Mouse (Mus musculus): ENCODE measurements around the gene Timm50. TPM values are rescaled to one million over a fixed set of nuclear protein-coding genes. Genes with fewer than 3 reads are reported as not detected.

Gene Timm50
- polyA plus RNA-seq, 1 experiment from 2014 or later, result 198 TPM

GRCm38 (mm10) chr7:28338108-28338998 is 26.5 kb upstream of the Timm50 start, which contains the start of gene Supt5:
TSS of gene Supt5 (minus strand) at chr7:28338746.
- peak within 1 kb of the TSS; percentile 97 for H3K9ac ChIP-seq (ENCODE audit: low read length)
- H3K36me3 ChIP-seq (ENCODE audit: control insufficient read depth, insufficient read depth, low read length), result peaks cover 8% of the 10 kb centered on the region; the same call in 1 of the 2 replicates
- peak within 1 kb of the TSS; percentile 92 for H3K27ac ChIP-seq (ENCODE audit: low read depth)
- DNase-seq (ENCODE audit: low spot score), result peak; percentile 97
- H3K4me1 ChIP-seq (replicated peaks; ENCODE audit: control insufficient read depth, insufficient read depth, low read length), result peaks cover 16% of the 10 kb centered on the region; the same call in 1 of the 2 replicates
- ATAC-seq (replicated peaks; ENCODE audit: low FRiP score, low TSS enrichment, low read depth), result peak; percentile 96
- no peaks in the 10 kb centered on the region for H3K27me3 ChIP-seq (replicated peaks; ENCODE audit: control insufficient read depth, insufficient read depth, low read length)
- H3K4me2 ChIP-seq (ENCODE audit: low read length), result peak within 1 kb of the TSS; percentile 95
- no peaks in the 10 kb centered on the region for H3K9me3 ChIP-seq (ENCODE audit: control insufficient read depth, low read length)
- under 1% methylated on average over 73 of the region's 77 CpGs for WGBS
- peak within 1 kb of the TSS; percentile 99 for H3K4me3 ChIP-seq (ENCODE audit: low read depth, low read length)

- Histone ChIP-seq H3K4me2 (ENCODE audit: low read length) (no peak overlapping the region), H3K9me3 (ENCODE audit: control insufficient read depth, low read length) (no peaks in the 10 kb centered on the region), H3K9ac (ENCODE audit: low read length) (no peak overlapping the region), H3K27me3 (replicated peaks; ENCODE audit: control insufficient read depth, insufficient read depth, low read length) (no peaks in the 10 kb centered on the region), H3K27ac (ENCODE audit: low read depth) (no peak overlapping the region), H3K4me3 (ENCODE audit: low read depth, low read length) (no peak overlapping the region), H3K4me1 (replicated peaks; ENCODE audit: control insufficient read depth, insufficient read depth, low read length) (peaks cover 7% of the 10 kb centered on the region; the same call in 1 of the 2 replicates), H3K36me3 (ENCODE audit: control insufficient read depth, insufficient read depth, low read length) (peaks cover 25% of the 10 kb centered on the region)
- no peak for ATAC-seq (replicated peaks; ENCODE audit: low FRiP score, low TSS enrichment, low read depth)
- no peak for DNase-seq (ENCODE audit: low spot score)
- 84% methylated on average over 2 of the region's 2 CpGs for WGBS
Measured at GRCm38 (mm10) chr7:28335471-28335870, 23.6 kb upstream of the Timm50 start.

- H3K36me3 ChIP-seq (ENCODE audit: control insufficient read depth, insufficient read depth, low read length), result peaks cover 35% of the 10 kb centered on the region
- ATAC-seq (replicated peaks; ENCODE audit: low FRiP score, low TSS enrichment, low read depth) (no peak), DNase-seq (ENCODE audit: low spot score) (no peak)
- H3K4me1 ChIP-seq (replicated peaks; ENCODE audit: control insufficient read depth, insufficient read depth, low read length), result peaks cover 7% of the 10 kb centered on the region; the same call in 1 of the 2 replicates
- no peak overlapping the region for H3K4me3 ChIP-seq (ENCODE audit: low read depth, low read length)
- H3K9ac ChIP-seq (ENCODE audit: low read length), result no peak overlapping the region
- H3K9me3 ChIP-seq (ENCODE audit: control insufficient read depth, low read length), result no peaks in the 10 kb centered on the region
- H3K27ac ChIP-seq (ENCODE audit: low read depth), result no peak overlapping the region
- WGBS, result 90% methylated on average over 4 of the region's 4 CpGs
- H3K4me2 ChIP-seq (ENCODE audit: low read length), result no peak overlapping the region
- no peaks in the 10 kb centered on the region for H3K27me3 ChIP-seq (replicated peaks; ENCODE audit: control insufficient read depth, insufficient read depth, low read length)
Measured at GRCm38 (mm10) chr7:28334534-28334933, 22.7 kb upstream of the Timm50 start.

GRCm38 (mm10) chr7:28328260-28328659 is 16.4 kb upstream of the Timm50 start:
- H3K27ac ChIP-seq (ENCODE audit: low read depth), result no peak overlapping the region
- no peaks in the 10 kb centered on the region for H3K4me1 ChIP-seq (replicated peaks; ENCODE audit: control insufficient read depth, insufficient read depth, low read length)
- no peak overlapping the region for H3K9ac ChIP-seq (ENCODE audit: low read length)
- no peak overlapping the region for H3K4me3 ChIP-seq (ENCODE audit: low read depth, low read length)
- no peak overlapping the region for H3K4me2 ChIP-seq (ENCODE audit: low read length)
- no peak for ATAC-seq (replicated peaks; ENCODE audit: low FRiP score, low TSS enrichment, low read depth)
- H3K9me3 ChIP-seq (ENCODE audit: control insufficient read depth, low read length), result no peaks in the 10 kb centered on the region
- WGBS, result 97% methylated on average over 2 of the region's 2 CpGs
- no peak for DNase-seq (ENCODE audit: low spot score)
- H3K27me3 ChIP-seq (replicated peaks; ENCODE audit: control insufficient read depth, insufficient read depth, low read length), result no peaks in the 10 kb centered on the region
- peaks cover 89% of the 10 kb centered on the region for H3K36me3 ChIP-seq (ENCODE audit: control insufficient read depth, insufficient read depth, low read length)

- ATAC-seq (replicated peaks; ENCODE audit: low FRiP score, low TSS enrichment, low read depth), result no peak
- DNase-seq (ENCODE audit: low spot score), result no peak
- Histone ChIP-seq H3K4me1 (replicated peaks; ENCODE audit: control insufficient read depth, insufficient read depth, low read length) (no peaks in the 10 kb centered on the region), H3K4me3 (ENCODE audit: low read depth, low read length) (no peak overlapping the region), H3K36me3 (ENCODE audit: control insufficient read depth, insufficient read depth, low read length) (peaks cover 100% of the 10 kb centered on the region), H3K4me2 (ENCODE audit: low read length) (no peak overlapping the region), H3K27me3 (replicated peaks; ENCODE audit: control insufficient read depth, insufficient read depth, low read length) (no peaks in the 10 kb centered on the region), H3K9ac (ENCODE audit: low read length) (no peak overlapping the region), H3K27ac (ENCODE audit: low read depth) (no peak overlapping the region), H3K9me3 (ENCODE audit: control insufficient read depth, low read length) (no peaks in the 10 kb centered on the region)
- WGBS, result 83% methylated on average over 4 of the region's 4 CpGs
Measured at GRCm38 (mm10) chr7:28326457-28326856, 14.6 kb upstream of the Timm50 start.

- no peak overlapping the region for H3K9ac ChIP-seq (ENCODE audit: low read length)
- H3K27ac ChIP-seq (ENCODE audit: low read depth), result no peak overlapping the region
- ATAC-seq (replicated peaks; ENCODE audit: low FRiP score, low TSS enrichment, low read depth), result no peak
Measured at GRCm38 (mm10) chr7:28325293-28325692, 13.4 kb upstream of the Timm50 start.

DNA sequence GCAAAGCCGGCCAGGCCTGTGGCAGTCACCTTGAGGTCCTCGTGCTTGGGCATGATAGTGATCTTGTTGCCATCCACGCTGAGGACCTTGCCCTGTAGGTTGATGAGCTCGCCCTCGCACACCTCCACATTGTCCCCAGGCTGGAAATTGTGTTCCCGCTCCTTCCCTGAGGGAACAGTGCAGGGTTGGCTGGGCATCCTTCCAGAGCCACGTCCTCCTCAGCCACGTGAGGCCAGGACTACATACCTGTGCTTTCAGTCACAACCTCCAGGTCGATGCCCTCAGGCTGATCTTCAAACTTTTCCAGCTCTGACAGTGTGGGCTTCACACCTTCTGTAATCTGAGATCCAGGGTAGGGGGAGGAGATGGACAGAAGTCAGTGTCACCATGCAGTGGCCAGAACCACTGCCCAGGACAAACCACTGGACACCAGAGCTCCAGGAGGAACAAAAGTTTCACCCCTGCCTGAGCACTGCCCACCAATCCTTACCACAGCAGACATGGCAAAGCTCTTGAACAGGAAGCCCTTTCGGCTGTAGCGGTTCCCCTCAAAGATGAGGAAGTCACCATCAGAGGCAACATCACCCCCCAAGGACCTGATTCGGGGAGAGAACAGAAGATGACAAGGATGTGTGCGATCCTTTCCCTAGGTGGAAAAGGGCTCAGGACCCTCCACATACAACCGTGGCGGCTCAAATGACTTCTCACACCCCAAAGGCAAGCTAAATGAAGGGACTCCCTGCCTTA is 10.3 kb upstream of the Timm50 start:
- H3K4me2 ChIP-seq (ENCODE audit: low read length), result no peak overlapping the region
- peaks cover 100% of the 10 kb centered on the region for H3K36me3 ChIP-seq (ENCODE audit: control insufficient read depth, insufficient read depth, low read length)
- no peaks in the 10 kb centered on the region for H3K4me1 ChIP-seq (replicated peaks; ENCODE audit: control insufficient read depth, insufficient read depth, low read length)
- no peak overlapping the region for H3K4me3 ChIP-seq (ENCODE audit: low read depth, low read length)
- H3K9ac ChIP-seq (ENCODE audit: low read length), result no peak overlapping the region
- no peaks in the 10 kb centered on the region for H3K27me3 ChIP-seq (replicated peaks; ENCODE audit: control insufficient read depth, insufficient read depth, low read length)
- WGBS, result 95% methylated on average over 15 of the region's 15 CpGs
- no peaks in the 10 kb centered on the region for H3K9me3 ChIP-seq (ENCODE audit: control insufficient read depth, low read length)
- ATAC-seq (replicated peaks; ENCODE audit: low FRiP score, low TSS enrichment, low read depth) (no peak), DNase-seq (ENCODE audit: low spot score) (no peak)
- H3K27ac ChIP-seq (ENCODE audit: low read depth), result no peak overlapping the region

More at GRCm38 (mm10) chr7:28325293-28325692, 13.4 kb upstream of the Timm50 start:
- H3K36me3 ChIP-seq (ENCODE audit: control insufficient read depth, insufficient read depth, low read length), result peaks cover 100% of the 10 kb centered on the region
- no peaks in the 10 kb centered on the region for H3K27me3 ChIP-seq (replicated peaks; ENCODE audit: control insufficient read depth, insufficient read depth, low read length)
- H3K4me1 ChIP-seq (replicated peaks; ENCODE audit: control insufficient read depth, insufficient read depth, low read length), result no peaks in the 10 kb centered on the region
- H3K4me2 ChIP-seq (ENCODE audit: low read length), result no peak overlapping the region
- DNase-seq (ENCODE audit: low spot score), result no peak
- H3K4me3 ChIP-seq (ENCODE audit: low read depth, low read length), result no peak overlapping the region
- H3K9me3 ChIP-seq (ENCODE audit: control insufficient read depth, low read length), result no peaks in the 10 kb centered on the region
- 97% methylated on average over 8 of the region's 8 CpGs for WGBS

GRCm38 (mm10) chr7:28318714-28319113 is 6.8 kb upstream of the Timm50 start:
- H3K4me1 ChIP-seq (replicated peaks; ENCODE audit: control insufficient read depth, insufficient read depth, low read length), result no peaks in the 10 kb centered on the region
- H3K27ac ChIP-seq (ENCODE audit: low read depth), result no peak overlapping the region
- H3K4me2 ChIP-seq (ENCODE audit: low read length), result no peak overlapping the region
- H3K36me3 ChIP-seq (ENCODE audit: control insufficient read depth, insufficient read depth, low read length), result peaks cover 96% of the 10 kb centered on the region
- no peaks in the 10 kb centered on the region for H3K9me3 ChIP-seq (ENCODE audit: control insufficient read depth, low read length)
- no peaks in the 10 kb centered on the region for H3K27me3 ChIP-seq (replicated peaks; ENCODE audit: control insufficient read depth, insufficient read depth, low read length)
- no peak for DNase-seq (ENCODE audit: low spot score)
- WGBS, result 93% methylated on average over 17 of the region's 17 CpGs
- H3K9ac ChIP-seq (ENCODE audit: low read length), result no peak overlapping the region
- ATAC-seq (replicated peaks; ENCODE audit: low FRiP score, low TSS enrichment, low read depth), result no peak
- H3K4me3 ChIP-seq (ENCODE audit: low read depth, low read length), result no peak overlapping the region
